Mouse (Mus musculus): ENCODE data around the gene Fibp. TPM values are rescaled to one million over a fixed set of nuclear protein-coding genes. Genes with fewer than 3 reads are reported as not detected.

The Fibp gene
- polyA plus RNA-seq, 1 experiment from 2014 or later, result 129 TPM

- Histone ChIP-seq H3K36me3 (ENCODE audit: insufficient read depth, low read length) (no peaks in the 10 kb centered on the region), H3K9ac (replicated peaks; ENCODE audit: low read length) (no peak overlapping the region), H3K27ac (ENCODE audit: low read length) (no peak overlapping the region; the same call in 1 of the 2 replicates), H3K4me1 (ENCODE audit: insufficient read depth, low read length) (peaks cover 22% of the 10 kb centered on the region), H3K4me3 (ENCODE audit: low read length) (no peak overlapping the region), H3K4me2 (replicated peaks; ENCODE audit: low read depth, low read length) (no peak overlapping the region), H3K9me3 (ENCODE audit: low read length) (no peaks in the 10 kb centered on the region; the same call in none of the 2 replicates), H3K27me3 (ENCODE audit: insufficient read depth, low read length) (no peaks in the 10 kb centered on the region)
- 72% methylated on average over 12 of the region's 12 CpGs for WGBS
- ATAC-seq (ENCODE audit: low FRiP score, low TSS enrichment), result no peak
Measured at GRCm38 (mm10) chr19:5512091-5513004, 51.9 kb downstream of the Fibp start.

- 82% methylated on average over 3 of the region's 3 CpGs for WGBS
- H3K4me3 ChIP-seq (ENCODE audit: low read length), result no peak overlapping the region
- H3K4me1 ChIP-seq (ENCODE audit: insufficient read depth, low read length), result peaks cover 22% of the 10 kb centered on the region
- no peaks in the 10 kb centered on the region for H3K36me3 ChIP-seq (ENCODE audit: insufficient read depth, low read length)
- no peak overlapping the region for H3K27ac ChIP-seq (ENCODE audit: low read length)
- H3K9me3 ChIP-seq (ENCODE audit: low read length), result no peaks in the 10 kb centered on the region; the same call in none of the 2 replicates
- no peak for ATAC-seq (ENCODE audit: low FRiP score, low TSS enrichment)
- H3K4me2 ChIP-seq (replicated peaks; ENCODE audit: low read depth, low read length), result no peak overlapping the region
- no peaks in the 10 kb centered on the region for H3K27me3 ChIP-seq (ENCODE audit: insufficient read depth, low read length)
- H3K9ac ChIP-seq (replicated peaks; ENCODE audit: low read length), result no peak overlapping the region
Measured at GRCm38 (mm10) chr19:5513005-5513349, 52.6 kb downstream of the Fibp start.

Other genes with a start within 250 kb of the Fibp start
- gene Pacs1, start 187.5 kb upstream of the Fibp start, polyA plus RNA-seq (2015; fragmentation: Nextera tagmentation; extraction: Ambion mirVana), result 23.8 and 27.7 TPM in 2 replicates
- gene Sf3b2, start 165.2 kb upstream of the Fibp start, polyA plus RNA-seq (2015; fragmentation: Nextera tagmentation; extraction: Ambion mirVana), result 344 and 387 TPM in 2 replicates
- 3.2 and 4.2 TPM in 2 replicates for gene Gal3st3, start 162.3 kb upstream of the Fibp start, polyA plus RNA-seq (2015; fragmentation: Nextera tagmentation; extraction: Ambion mirVana)
- gene Catsper1, start 124.9 kb upstream of the Fibp start, polyA plus RNA-seq (2015; fragmentation: Nextera tagmentation; extraction: Ambion mirVana), result not detected in 2 replicates
- gene Cst6, start 111.0 kb upstream of the Fibp start, polyA plus RNA-seq (2015; fragmentation: Nextera tagmentation; extraction: Ambion mirVana), result 0.58 TPM in 1 of 2 replicates, not detected in the other
- gene Eif1ad, start 93.9 kb upstream of the Fibp start, polyA plus RNA-seq (2015; fragmentation: Nextera tagmentation; extraction: Ambion mirVana), result 61.7 and 62.2 TPM in 2 replicates
- gene Banf1, start 93.4 kb upstream of the Fibp start, polyA plus RNA-seq (2015; fragmentation: Nextera tagmentation; extraction: Ambion mirVana), result 453 and 487 TPM in 2 replicates
- 75.3 and 92.2 TPM in 2 replicates for gene Sart1, start 71.9 kb upstream of the Fibp start, polyA plus RNA-seq (2015; fragmentation: Nextera tagmentation; extraction: Ambion mirVana)
- gene Tsga10ip, start 58.1 kb upstream of the Fibp start, polyA plus RNA-seq (2015; fragmentation: Nextera tagmentation; extraction: Ambion mirVana), result 0.41 TPM in 1 of 2 replicates, not detected in the other
- 226 and 236 TPM in 2 replicates for gene Drap1, start 35.6 kb upstream of the Fibp start, polyA plus RNA-seq (2015; fragmentation: Nextera tagmentation; extraction: Ambion mirVana)
- gene AI837181, start 35.5 kb upstream of the Fibp start, polyA plus RNA-seq (2015; fragmentation: Nextera tagmentation; extraction: Ambion mirVana), result 24.0 and 50.8 TPM in 2 replicates
- 0.54 TPM in 1 of 2 replicates, not detected in the other for gene Fosl1, start 13.1 kb upstream of the Fibp start, polyA plus RNA-seq (2015; fragmentation: Nextera tagmentation; extraction: Ambion mirVana)
- 7.8 and 8.6 TPM in 2 replicates for gene Ccdc85b, start 2.7 kb upstream of the Fibp start, polyA plus RNA-seq (2015; fragmentation: Nextera tagmentation; extraction: Ambion mirVana)
- 1.9 and 2.1 TPM in 2 replicates for gene Ctsw, start 7.9 kb downstream of the Fibp start, polyA plus RNA-seq (2015; fragmentation: Nextera tagmentation; extraction: Ambion mirVana)
- 197 and 208 TPM in 2 replicates for gene Efemp2, start 13.3 kb downstream of the Fibp start, polyA plus RNA-seq (2015; fragmentation: Nextera tagmentation; extraction: Ambion mirVana)
- 44.2 and 50.5 TPM in 2 replicates for gene Mus81, start 27.8 kb downstream of the Fibp start, polyA plus RNA-seq (2015; fragmentation: Nextera tagmentation; extraction: Ambion mirVana)
- 2,772 and 2,914 TPM in 2 replicates for gene Cfl1, start 29.8 kb downstream of the Fibp start, polyA plus RNA-seq (2015; fragmentation: Nextera tagmentation; extraction: Ambion mirVana)
- not detected in 2 replicates for gene 1700020D05Rik, start 43.2 kb downstream of the Fibp start, polyA plus RNA-seq (2015; fragmentation: Nextera tagmentation; extraction: Ambion mirVana)
- 9.9 and 10.6 TPM in 2 replicates for gene Snx32, start 49.9 kb downstream of the Fibp start, polyA plus RNA-seq (2015; fragmentation: Nextera tagmentation; extraction: Ambion mirVana)
- gene Ovol1, start 100.0 kb downstream of the Fibp start, polyA plus RNA-seq (2015; fragmentation: Nextera tagmentation; extraction: Ambion mirVana), result 17.2 and 18.9 TPM in 2 replicates
- gene Ap5b1, start 107.4 kb downstream of the Fibp start, polyA plus RNA-seq (2015; fragmentation: Nextera tagmentation; extraction: Ambion mirVana), result 10.9 and 11.5 TPM in 2 replicates
- 133 and 146 TPM in 2 replicates for gene Rnaseh2c, start 141.3 kb downstream of the Fibp start, polyA plus RNA-seq (2015; fragmentation: Nextera tagmentation; extraction: Ambion mirVana)
- gene Kat5, start 149.6 kb downstream of the Fibp start, polyA plus RNA-seq (2015; fragmentation: Nextera tagmentation; extraction: Ambion mirVana), result 56.1 and 57.4 TPM in 2 replicates
- 56.9 and 58.3 TPM in 2 replicates for gene Rela, start 176.9 kb downstream of the Fibp start, polyA plus RNA-seq (2015; fragmentation: Nextera tagmentation; extraction: Ambion mirVana)
- 37.1 and 39.6 TPM in 2 replicates for gene Sipa1, start 203.1 kb downstream of the Fibp start, polyA plus RNA-seq (2015; fragmentation: Nextera tagmentation; extraction: Ambion mirVana)
- 41.5 and 43.8 TPM in 2 replicates for gene Map3k11, start 228.1 kb downstream of the Fibp start, polyA plus RNA-seq (2015; fragmentation: Nextera tagmentation; extraction: Ambion mirVana)
- gene Pcnx3, start 228.3 kb downstream of the Fibp start, polyA plus RNA-seq (2015; fragmentation: Nextera tagmentation; extraction: Ambion mirVana), result 27.0 and 28.1 TPM in 2 replicates
- 0.15 and 0.23 TPM in 2 replicates for gene Kcnk7, start 243.8 kb downstream of the Fibp start, polyA plus RNA-seq (2015; fragmentation: Nextera tagmentation; extraction: Ambion mirVana)